Mouse (Mus musculus): Measurements from ENCODE around the gene Gpr89. TPM values are rescaled to one million over a fixed set of nuclear protein-coding genes. Genes with fewer than 3 reads are reported as not detected.
A peak's percentile ranks its signal among the peaks of the same experiment; 100 is the strongest.

Gene Gpr89
- total RNA-seq, 4 experiments from 2014 or later: 37.7 to 43.1 (median 41.9) TPM

DNA sequence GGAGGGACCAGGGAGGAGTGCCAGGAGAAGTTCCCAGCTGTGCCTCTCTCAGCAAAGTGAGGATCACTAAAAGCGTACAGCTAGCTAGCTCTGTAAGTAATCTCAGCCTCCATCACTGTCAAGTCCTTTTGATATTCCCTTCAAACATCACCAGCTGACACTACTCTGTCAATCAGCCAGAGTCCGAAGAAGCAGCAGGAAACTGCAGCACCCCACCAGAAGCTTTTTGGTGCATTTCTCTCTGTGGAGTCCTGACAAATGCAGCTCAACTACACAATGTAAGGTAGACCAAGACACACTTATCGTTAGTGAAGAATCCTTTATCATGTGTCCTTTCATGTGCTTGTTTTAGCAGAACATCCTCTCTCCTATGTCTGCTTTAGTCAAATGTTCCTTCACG, 83.6 kb downstream of the Gpr89 start:
- no peak for DNase-seq

DNA sequence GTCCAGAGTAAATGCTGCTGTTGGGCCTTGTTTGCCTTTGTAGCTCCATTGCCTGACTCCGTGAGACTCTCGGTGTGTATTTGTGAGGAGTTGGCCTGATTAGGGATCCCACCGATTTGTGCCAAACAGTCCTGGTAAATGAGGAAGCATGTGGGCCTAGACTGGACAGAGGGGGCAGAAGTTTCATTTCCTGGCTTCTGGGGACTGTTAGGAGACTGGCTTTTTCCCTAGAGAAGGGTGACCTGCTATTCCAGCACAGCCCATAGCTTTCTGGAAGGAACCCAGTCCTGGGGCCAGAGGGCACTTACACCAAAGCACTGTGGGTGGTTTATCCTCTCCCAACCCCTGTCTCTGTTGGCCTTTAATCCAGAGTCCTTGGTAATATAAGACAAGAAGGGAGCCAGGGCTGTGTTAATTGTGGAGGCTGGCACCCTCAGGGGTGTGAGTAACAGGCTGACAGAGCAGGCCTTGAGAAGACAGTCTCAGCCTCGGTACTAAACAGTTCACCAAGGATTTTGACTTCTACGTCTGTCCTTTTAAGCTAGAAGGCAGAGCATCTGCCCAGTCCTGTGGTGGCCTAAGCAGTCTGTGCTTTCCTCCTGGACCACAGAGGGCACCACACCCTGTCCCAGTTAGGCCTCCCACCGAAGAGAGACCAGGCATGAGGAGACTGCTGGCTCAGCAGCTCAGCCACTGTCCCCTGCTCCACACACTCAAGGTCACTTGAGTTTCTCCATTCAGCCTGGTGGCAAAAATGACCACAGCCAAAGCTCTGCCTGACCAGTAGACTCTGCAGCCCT, 84.8 kb downstream of the Gpr89 start:
- DNase-seq: peak; percentile 41

Other genes with a start within 250 kb of the Gpr89 start
- gene Ankrd35, start 235.2 kb downstream of the Gpr89 start, total RNA-seq (2022): 1 to 10 TPM; 3.1 to 9.9 (median 5.0) TPM
- gene Pias3, start 209.0 kb downstream of the Gpr89 start, total RNA-seq (2022): 10 to 100 TPM; 27.3 to 38.0 (median 32.6) TPM
- gene Nudt17, start 196.8 kb downstream of the Gpr89 start, total RNA-seq (2022): 1 to 10 TPM; 1.1 to 2.6 (median 1.6) TPM
- gene Polr3c, start 177.7 kb downstream of the Gpr89 start, total RNA-seq (2022): 10 to 100 TPM; 30.0 to 33.4 (median 31.1) TPM
- 10 to 100 TPM; 34.0 to 45.9 (median 39.5) TPM for gene Rnf115, start 177.7 kb downstream of the Gpr89 start, total RNA-seq (2022)
- gene Pdzk1, start 76.1 kb downstream of the Gpr89 start, total RNA-seq (2022): under 1 TPM in 1 of 4 experiments, not detected in 3; 0.22 TPM
- gene Cd160, start 76.0 kb downstream of the Gpr89 start, total RNA-seq (2022): under 1 TPM in 2 of 4 experiments, not detected in 2; 0.23 to 0.27 TPM
- gene Gja5, start 653 bp downstream of the Gpr89 start, total RNA-seq (2022): 1 to 10 TPM; 1.0 to 2.6 (median 1.3) TPM
- not detected for gene Gja8, start 20.7 kb upstream of the Gpr89 start, total RNA-seq (2022)